ENCODE assay signal across 33 mouse cellular contexts in the genomic region with DNA sequence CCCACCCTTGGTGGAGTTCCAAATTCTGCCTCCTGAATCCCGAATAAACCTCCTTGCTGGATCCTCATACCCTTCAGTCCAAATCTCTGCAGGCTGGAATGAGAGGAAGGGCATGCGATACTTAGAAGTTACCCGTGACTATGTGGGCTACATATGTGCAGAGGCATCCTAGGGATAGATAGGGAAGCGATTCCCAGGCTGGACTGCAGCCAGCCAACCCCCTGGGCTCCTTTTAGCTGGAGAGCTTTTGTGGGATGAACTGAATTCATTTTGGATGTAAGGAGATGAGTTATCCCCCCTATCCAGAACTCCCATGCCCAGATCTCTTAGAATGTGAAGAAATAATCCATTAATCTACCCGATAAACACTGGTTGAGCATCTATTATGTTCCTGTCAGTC.
"Had no signal": no experiment of that assay in that cellular context is flagged by ENCODE, and none has a peak within 500 bp of the region (broad histone marks: within the 10 kb centered on the region; RNA-seq: fewer than 3 reads in every experiment).

No protein-coding gene starts in this region.

- H3K27ac ChIP-seq: heart, adult 2 months; heart, embryonic 10.5 days; heart, embryonic 13.5 days; heart, embryonic 15.5 days; hindbrain, embryonic 10.5 days; hindbrain, embryonic 12.5 days; hindbrain, embryonic 13.5 days; hindbrain, embryonic 14.5 days; hindbrain, embryonic 15.5 days; hindbrain, postnatal 0 days; intestine, embryonic 15.5 days; kidney, embryonic 15.5 days; kidney, postnatal 0 days had no signal

- H3K4me3 ChIP-seq: heart, adult 2 months; heart, embryonic 10.5 days; heart, embryonic 12.5 days; heart, embryonic 13.5 days; heart, embryonic 15.5 days; hindbrain, embryonic 10.5 days; hindbrain, embryonic 12.5 days; hindbrain, embryonic 13.5 days; hindbrain, embryonic 15.5 days; intestine, embryonic 15.5 days; kidney, embryonic 15.5 days had no signal

- H3K4me1 ChIP-seq: heart, embryonic 10.5 days; heart, embryonic 12.5 days; heart, embryonic 13.5 days; heart, embryonic 15.5 days; intestine, embryonic 15.5 days had no signal

- H3K27me3 ChIP-seq: hindbrain, embryonic 13.5 days; hindbrain, embryonic 15.5 days; intestine, embryonic 15.5 days; kidney, embryonic 15.5 days had no signal

- DNase-seq: heart, adult 2 months; heart, postnatal 10 days; heart, postnatal 14 days; heart, postnatal 36 days; kidney, adult 11 months; kidney, adult 18-20 months; kidney, adult 2 months; kidney, adult 8-10 months; kidney, adult 9 months; kidney, postnatal 10 days; kidney, postnatal 14 days; kidney, postnatal 25 days; kidney, postnatal 36 days; kidney, postnatal 4 days; layer of hippocampus, adult 9-11 months had no signal

- H3K4me2 ChIP-seq: heart, embryonic 11.5 days; heart, embryonic 12.5 days; heart, embryonic 13.5 days; heart, embryonic 15.5 days; hindbrain, embryonic 12.5 days; hindbrain, embryonic 13.5 days; hindbrain, embryonic 14.5 days; hindbrain, embryonic 15.5 days; intestine, embryonic 15.5 days; kidney, embryonic 15.5 days had no signal

- H3K9ac ChIP-seq: heart, embryonic 12.5 days; heart, embryonic 13.5 days; heart, embryonic 15.5 days; hindbrain, embryonic 12.5 days; hindbrain, embryonic 13.5 days; hindbrain, embryonic 14.5 days; hindbrain, embryonic 15.5 days; intestine, embryonic 15.5 days; kidney, embryonic 15.5 days had no signal

- H3K9me3 ChIP-seq: heart, embryonic 10.5 days; heart, embryonic 12.5 days; heart, embryonic 13.5 days; heart, embryonic 15.5 days; hindbrain, embryonic 10.5 days; hindbrain, embryonic 12.5 days; hindbrain, embryonic 13.5 days; hindbrain, embryonic 15.5 days; intestine, embryonic 15.5 days; kidney, embryonic 15.5 days had no signal

- ATAC-seq: hindbrain, embryonic 16.5 days; hindbrain, postnatal 0 days; inflammation-experienced regulatory T-cells, adult 6 months; intestine, embryonic 15.5 days; intestine, embryonic 16.5 days; intestine, postnatal 0 days had no signal

- H3K36me3 ChIP-seq: heart, embryonic 10.5 days; heart, embryonic 12.5 days; heart, embryonic 13.5 days; heart, embryonic 15.5 days; hindbrain, embryonic 10.5 days; hindbrain, embryonic 12.5 days; hindbrain, embryonic 13.5 days; hindbrain, embryonic 15.5 days; intestine, embryonic 15.5 days; kidney, embryonic 15.5 days had no signal
